ENCODE assay signal across 8 mouse cellular contexts in the genomic region with DNA sequence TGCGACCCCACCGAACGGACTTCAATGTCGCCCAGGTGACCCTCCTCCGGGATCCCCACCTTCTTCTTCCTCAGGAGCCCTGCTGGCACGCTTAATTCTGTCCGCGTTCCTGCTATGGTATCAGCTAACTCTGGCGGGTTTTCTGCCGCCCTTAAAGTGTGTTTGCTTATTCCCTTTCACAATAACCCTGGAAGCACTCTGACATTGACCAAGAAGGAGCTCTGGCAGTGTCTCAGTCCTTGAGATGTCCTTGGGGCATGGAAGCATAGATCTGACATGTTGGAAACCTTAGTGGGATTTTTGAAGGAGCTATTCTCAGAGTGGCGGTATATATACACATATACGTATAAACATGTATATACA. TPM values are rescaled to one million over a fixed set of nuclear protein-coding genes. Genes with fewer than 3 reads are reported as not detected.
A peak's percentile ranks its signal among the peaks of the same experiment; 100 is the strongest.
DNase-seq lines count a peak whose midpoint lies in the region; ATAC-seq and TF ChIP-seq lines count a peak whose summit lies in the region.

No protein-coding gene starts in this region.

- intact Hi-C loops in gastrocnemius, postnatal 36 days (cut with DNase I) = no loop called here

- no peak; the same call in 1 of the 2 replicates for ATAC-seq in megakaryocyte, adult 5-6 weeks (ENCODE audit: poor library complexity, severe bottlenecking)

- H3K4me1 ChIP-seq in megakaryocyte, embryonic 14.5 days = peaks cover 21% of the 10 kb centered on the region
- H3K4me1 ChIP-seq in embryonic fibroblast, embryonic 13.5 days (ENCODE audit: control insufficient read depth, insufficient read depth, low read length) = no peaks in the 10 kb centered on the region
- peaks cover 29% of the 10 kb centered on the region for H3K4me1 ChIP-seq in limb, embryonic 10.5 days
- peaks cover 4% of the 10 kb centered on the region for H3K4me1 ChIP-seq in small intestine, adult 2 months (ENCODE audit: control insufficient read depth, insufficient read depth, insufficient read length, low read length)

- peaks cover 2% of the 10 kb centered on the region for H3K27me3 ChIP-seq in megakaryocyte, embryonic 14.5 days (replicated peaks)
- no peaks in the 10 kb centered on the region for H3K27me3 ChIP-seq in limb, embryonic 10.5 days (ENCODE audit: low read depth, poor library complexity, severe bottlenecking)
- H3K27me3 ChIP-seq in small intestine, adult 2 months (ENCODE audit: control insufficient read depth, insufficient read depth, low read length) = no peaks in the 10 kb centered on the region

- TF ChIP-seq CTCF in embryonic fibroblast, embryonic 13.5 days (IDR thresholded peaks at IDR 0.05; ENCODE audit: borderline replicate concordance, insufficient read depth, low read length) = no peak
- no peak for TF ChIP-seq CTCF in small intestine, adult 2 months (IDR thresholded peaks at IDR 0.05; ENCODE audit: extremely low read depth, insufficient read length, insufficient replicate concordance, low read depth, low read length)

- no peaks in the 10 kb centered on the region for H3K9me3 ChIP-seq in megakaryocyte, embryonic 14.5 days
- no peaks in the 10 kb centered on the region for H3K9me3 ChIP-seq in limb, embryonic 10.5 days (replicated peaks)

- peaks cover 22% of the 10 kb centered on the region for H3K36me3 ChIP-seq in megakaryocyte, embryonic 14.5 days (replicated peaks; ENCODE audit: low read length)
- peaks cover 17% of the 10 kb centered on the region for H3K36me3 ChIP-seq in limb, embryonic 10.5 days
- peaks cover 2% of the 10 kb centered on the region for H3K36me3 ChIP-seq in small intestine, adult 2 months (ENCODE audit: control insufficient read depth, insufficient read depth, low read length)

- DNase-seq in limb, embryonic 10.5 days (ENCODE audit: low spot score) = no peak
- DNase-seq in spleen, postnatal 10 days (ENCODE audit: low spot score in 2 of 2) = no peak
- DNase-seq in frontal cortex, adult 2 months (ENCODE audit: extremely low spot score in 1 of 2, low spot score in 1 of 2) = no peak
- no peak for DNase-seq in gastrocnemius, postnatal 36 days

- no peak overlapping the region for H3K27ac ChIP-seq in embryonic fibroblast, embryonic 13.5 days (ENCODE audit: insufficient read depth, low read length)
- peak overlapping the region; percentile 93 for H3K27ac ChIP-seq in limb, embryonic 10.5 days
- H3K27ac ChIP-seq in small intestine, adult 2 months (ENCODE audit: insufficient read depth, low read depth, low read length) = peak overlapping the region; percentile 86

- H3K4me3 ChIP-seq in megakaryocyte, embryonic 14.5 days (replicated peaks) = peak overlapping the region; percentile 94
- peak overlapping the region; percentile 72 for H3K4me3 ChIP-seq in embryonic fibroblast, embryonic 13.5 days (ENCODE audit: insufficient read depth, low read length)
- H3K4me3 ChIP-seq in limb, embryonic 10.5 days = peak overlapping the region; percentile 84
- peak overlapping the region; percentile 95 for H3K4me3 ChIP-seq in small intestine, adult 2 months (ENCODE audit: low read depth, low read length)

- WGBS in limb, embryonic 10.5 days = 6% methylated on average over 12 of the region's 12 CpGs
- 2% methylated on average over 12 of the region's 12 CpGs for WGBS in small intestine, adult 2 months

- TF ChIP-seq POLR2A in embryonic fibroblast, embryonic 13.5 days (IDR thresholded peaks at IDR 0.05; ENCODE audit: low read depth, low read length) = no peak
- no peak for TF ChIP-seq POLR2A in small intestine, adult 2 months (IDR thresholded peaks at IDR 0.05; ENCODE audit: low read depth, low read length)

RNA-seq across cellular contexts. Expression of gene Dip2a, which starts 0.4 kb away (rescaled TPM):
- 2.1 and 6.7 TPM in 2 replicates for polyA plus RNA-seq in megakaryocyte, embryonic 14.5 days (2012; ENCODE audit: insufficient read depth, low replicate concordance)
- 3.6 and 4.3 TPM in 2 replicates for total RNA-seq in megakaryocyte, adult 5-6 weeks (2015)
- total RNA-seq in megakaryocyte, adult 5-6 weeks (2017) = 5.1 and 5.3 TPM in 2 replicates
- 28.2 and 30.9 TPM in 2 replicates for polyA plus RNA-seq in embryonic fibroblast, embryonic 13.5 days (2011; ENCODE audit: insufficient read length, low read depth, missing spikeins)
- polyA plus RNA-seq in limb, embryonic 10.5 days (2016; fragmentation: Nextera tagmentation; extraction: Ambion mirVana) = 5.1 and 7.6 TPM in 2 replicates
- 9.6 and 15.5 TPM in 2 replicates for polyA plus RNA-seq in small intestine, adult 2 months (2012; rRNA removed)
- polyA plus RNA-seq in frontal cortex, adult 2 months (2012; rRNA removed) = 39.2 and 43.1 TPM in 2 replicates
- total RNA-seq in gastrocnemius, postnatal 36 days (2021) = 1 to 10 TPM; 3.9 to 5.3 TPM
